Comparison of ENCODE assay signal across 9 mouse cellular contexts in genomic region chr5:124084588-124085173, GRCm38 (mm10). TPM values are rescaled to one million over a fixed set of nuclear protein-coding genes. Genes with fewer than 3 reads are reported as not detected.
A peak's percentile ranks its signal among the peaks of the same experiment; 100 is the strongest.
DNase-seq lines count a peak whose midpoint lies in the region; ATAC-seq and TF ChIP-seq lines count a peak whose summit lies in the region.
"Had no signal": no experiment of that assay in that cellular context is flagged by ENCODE, and none has a peak within 500 bp of the region (broad histone marks: within the 10 kb centered on the region; RNA-seq: fewer than 3 reads in every experiment).

No protein-coding gene starts in this region.

- H3K4me3 ChIP-seq in liver, embryonic 13.5 days (replicated peaks) = no peak overlapping the region
- H3K4me3 ChIP-seq in neural tube, embryonic 13.5 days = no peak overlapping the region
- H3K4me3 ChIP-seq in stomach, postnatal 0 days (ENCODE audit: low read depth, low read length) = no peak overlapping the region; the same call in 1 of the 2 replicates
- H3K4me3 ChIP-seq: embryonic facial prominence, embryonic 15.5 days had no signal

- no peak overlapping the region for H3K9ac ChIP-seq in liver, embryonic 13.5 days
- H3K9ac ChIP-seq in neural tube, embryonic 13.5 days = no peak overlapping the region
- H3K9ac ChIP-seq in stomach, postnatal 0 days (ENCODE audit: low read length) = no peak overlapping the region
- H3K9ac ChIP-seq: embryonic facial prominence, embryonic 15.5 days had no signal

- no peak for TF ChIP-seq POLR2A in brain, embryonic 14.5 days (IDR thresholded peaks at IDR 0.05; ENCODE audit: borderline replicate concordance, extremely low read depth, insufficient read depth, insufficient read length, poor library complexity, severe bottlenecking)

- 41% methylated on average over 11 of the region's 11 CpGs for WGBS in liver, embryonic 13.5 days (ENCODE audit: insufficient replicate concordance)
- WGBS in neural tube, embryonic 13.5 days = 41% methylated on average over 11 of the region's 11 CpGs
- WGBS in stomach, postnatal 0 days = 36% methylated on average over 11 of the region's 11 CpGs

- ATAC-seq in CD4-positive, CD25-positive, alpha-beta regulatory T cell, adult 4 months = peak; percentile 52
- ATAC-seq in liver, embryonic 13.5 days (ENCODE audit: low read depth) = peak; percentile 69
- peak; percentile 46; the same call in 1 of the 2 replicates for ATAC-seq in neural tube, embryonic 13.5 days (ENCODE audit: low read depth)
- peak; percentile 46 for ATAC-seq in stomach, postnatal 0 days (ENCODE audit: low FRiP score, low TSS enrichment)

- intact Hi-C loops in heart, postnatal 10 days (cut with DNase I) = loop anchor here (1.0 to 10.0 kb wide), 4 partner anchors 83 to 260 kb away; partner anchors contain the start of gene Ccdc62

- no peaks in the 10 kb centered on the region for H3K9me3 ChIP-seq in liver, embryonic 13.5 days (replicated peaks)
- no peaks in the 10 kb centered on the region for H3K9me3 ChIP-seq in neural tube, embryonic 13.5 days
- H3K9me3 ChIP-seq in stomach, postnatal 0 days (ENCODE audit: control insufficient read depth, low read length) = no peaks in the 10 kb centered on the region
- H3K9me3 ChIP-seq: embryonic facial prominence, embryonic 15.5 days had no signal

- H3K4me2 ChIP-seq in liver, embryonic 13.5 days = no peak overlapping the region
- no peak overlapping the region for H3K4me2 ChIP-seq in neural tube, embryonic 13.5 days
- H3K4me2 ChIP-seq in stomach, postnatal 0 days (replicated peaks; ENCODE audit: low read depth) = no peak overlapping the region
- H3K4me2 ChIP-seq: embryonic facial prominence, embryonic 15.5 days had no signal

- TF ChIP-seq EP300 in stomach, postnatal 0 days (optimal IDR thresholded peaks at IDR 0.05) = no peak

- no peak overlapping the region; the same call in 1 of the 2 replicates for H3K27ac ChIP-seq in liver, embryonic 13.5 days
- H3K27ac ChIP-seq in neural tube, embryonic 13.5 days (replicated peaks) = no peak overlapping the region
- peak overlapping the region; percentile 83 for H3K27ac ChIP-seq in stomach, postnatal 0 days (replicated peaks)
- H3K27ac ChIP-seq: embryonic facial prominence, embryonic 15.5 days had no signal

- no peaks in the 10 kb centered on the region for H3K27me3 ChIP-seq in liver, embryonic 13.5 days
- H3K27me3 ChIP-seq in neural tube, embryonic 13.5 days = peaks cover 8% of the 10 kb centered on the region; the same call in 1 of the 2 replicates
- H3K27me3 ChIP-seq in stomach, postnatal 0 days (ENCODE audit: control insufficient read depth, insufficient read depth, low read length) = no peaks in the 10 kb centered on the region
- H3K27me3 ChIP-seq: embryonic facial prominence, embryonic 15.5 days had no signal

- peak; percentile 89 for DNase-seq in brain, embryonic 14.5 days (ENCODE audit: low read depth)
- DNase-seq in fat pad, adult 2 months (ENCODE audit: extremely low read depth, low read depth, low spot score) = peak; percentile 16
- peak; percentile 89 to 94 for DNase-seq in heart, postnatal 10 days
- DNase-seq in kidney, postnatal 36 days = peak; percentile 84 to 93
- peak; percentile 71 for DNase-seq in liver, embryonic 13.5 days
- peak; percentile 88 for DNase-seq in stomach, postnatal 0 days (ENCODE audit: low spot score)

- H3K4me1 ChIP-seq in liver, embryonic 13.5 days (replicated peaks) = peaks cover 27% of the 10 kb centered on the region
- peaks cover 12% of the 10 kb centered on the region; the same call in 1 of the 2 replicates for H3K4me1 ChIP-seq in neural tube, embryonic 13.5 days (replicated peaks)
- H3K4me1 ChIP-seq in stomach, postnatal 0 days (replicated peaks; ENCODE audit: control insufficient read depth, insufficient read depth) = no peaks in the 10 kb centered on the region

- TF ChIP-seq CTCF in brain, embryonic 14.5 days (IDR thresholded peaks at IDR 0.05; ENCODE audit: borderline replicate concordance, extremely low read depth, insufficient read depth, insufficient read length) = peak; percentile 98
- TF ChIP-seq CTCF in stomach, postnatal 0 days (IDR thresholded peaks at IDR 0.05; ENCODE audit: low read depth) = peak; percentile 99

- H3K36me3 ChIP-seq in liver, embryonic 13.5 days = peaks cover 9% of the 10 kb centered on the region
- H3K36me3 ChIP-seq in neural tube, embryonic 13.5 days = no peaks in the 10 kb centered on the region; the same call in 1 of the 2 replicates
- no peaks in the 10 kb centered on the region for H3K36me3 ChIP-seq in stomach, postnatal 0 days (ENCODE audit: control insufficient read depth, insufficient read depth, low read length)
- H3K36me3 ChIP-seq: embryonic facial prominence, embryonic 15.5 days had no signal

RNA-seq across cellular contexts. Expression of gene Abcb9, which starts 10.9 kb away (rescaled TPM):
- 10 to 100 TPM; 16.1 to 16.6 TPM for polyA plus RNA-seq in CD4-positive, CD25-positive, alpha-beta regulatory T cell, adult 4 months (2017; shearing (Covaris generic))
- polyA plus RNA-seq in brain, embryonic 14.5 days (2012; rRNA removed) = 6.5 and 9.6 TPM in 2 replicates
- total RNA-seq in heart, postnatal 10 days (2021) = 1 to 10 TPM; 6.5 to 6.7 TPM
- polyA plus RNA-seq in liver, embryonic 13.5 days (2015; fragmentation: Nextera tagmentation; extraction: Ambion mirVana) = 4.5 and 4.6 TPM in 2 replicates
- polyA plus RNA-seq in neural tube, embryonic 13.5 days (2015; fragmentation: Nextera tagmentation; extraction: Ambion mirVana) = 8.1 and 10.3 TPM in 2 replicates
- polyA plus RNA-seq in stomach, postnatal 0 days (2015; fragmentation: Nextera tagmentation; extraction: Ambion mirVana) = 7.7 and 8.2 TPM in 2 replicates

RNA-seq across cellular contexts. Expression of gene Ogfod2, which starts 27.4 kb away (rescaled TPM):
- 10 to 100 TPM; 25.6 to 51.6 TPM for polyA plus RNA-seq in CD4-positive, CD25-positive, alpha-beta regulatory T cell, adult 4 months (2017; shearing (Covaris generic))
- 38.1 and 47.2 TPM in 2 replicates for polyA plus RNA-seq in brain, embryonic 14.5 days (2012; rRNA removed)
- total RNA-seq in heart, postnatal 10 days (2021) = 10 to 100 TPM; 11.9 to 14.2 TPM
- polyA plus RNA-seq in liver, embryonic 13.5 days (2015; fragmentation: Nextera tagmentation; extraction: Ambion mirVana) = 18.4 and 18.5 TPM in 2 replicates
- 34.1 TPM in 2 replicates for polyA plus RNA-seq in neural tube, embryonic 13.5 days (2015; fragmentation: Nextera tagmentation; extraction: Ambion mirVana)
- 19.0 and 21.0 TPM in 2 replicates for polyA plus RNA-seq in stomach, postnatal 0 days (2015; fragmentation: Nextera tagmentation; extraction: Ambion mirVana)

RNA-seq across cellular contexts. Expression of gene Arl6ip4, which starts 31.2 kb away (rescaled TPM):
- 10 to 100 TPM; 48.7 to 61.0 TPM for polyA plus RNA-seq in CD4-positive, CD25-positive, alpha-beta regulatory T cell, adult 4 months (2017; shearing (Covaris generic))
- polyA plus RNA-seq in brain, embryonic 14.5 days (2012; rRNA removed) = 64.5 and 67.8 TPM in 2 replicates
- 10 to 100 TPM; 47.9 to 52.7 TPM for total RNA-seq in heart, postnatal 10 days (2021)
- 83.3 and 84.6 TPM in 2 replicates for polyA plus RNA-seq in liver, embryonic 13.5 days (2015; fragmentation: Nextera tagmentation; extraction: Ambion mirVana)
- 79.1 and 81.1 TPM in 2 replicates for polyA plus RNA-seq in neural tube, embryonic 13.5 days (2015; fragmentation: Nextera tagmentation; extraction: Ambion mirVana)
- 77.1 and 78.9 TPM in 2 replicates for polyA plus RNA-seq in stomach, postnatal 0 days (2015; fragmentation: Nextera tagmentation; extraction: Ambion mirVana)

RNA-seq across cellular contexts. Expression of gene Vps37b, which starts 52.6 kb away (rescaled TPM):
- polyA plus RNA-seq in CD4-positive, CD25-positive, alpha-beta regulatory T cell, adult 4 months (2017; shearing (Covaris generic)) = 10 to 100 TPM; 17.8 to 22.1 TPM
- polyA plus RNA-seq in brain, embryonic 14.5 days (2012; rRNA removed) = 79.9 and 107 TPM in 2 replicates
- 10 to 100 TPM; 38.0 to 46.7 TPM for total RNA-seq in heart, postnatal 10 days (2021)
- polyA plus RNA-seq in liver, embryonic 13.5 days (2015; fragmentation: Nextera tagmentation; extraction: Ambion mirVana) = 16.1 and 18.0 TPM in 2 replicates
- polyA plus RNA-seq in neural tube, embryonic 13.5 days (2015; fragmentation: Nextera tagmentation; extraction: Ambion mirVana) = 77.5 and 78.5 TPM in 2 replicates
- polyA plus RNA-seq in stomach, postnatal 0 days (2015; fragmentation: Nextera tagmentation; extraction: Ambion mirVana) = 31.0 and 35.8 TPM in 2 replicates

Comparison
In these comparisons a context has a peak if more than half of its experiments do, and no peak if none do; other contexts are left out.
1. DNase-seq: peak in every context shown above with its lines; median percentile 92 in heart, postnatal 10 days; 89 in brain, embryonic 14.5 days; 88 in kidney, postnatal 36 days; 88 in stomach, postnatal 0 days; 71 in liver, embryonic 13.5 days; 16 in fat pad, adult 2 months.